Mouse (Mus musculus): Measurements from ENCODE around the gene Man1a. TPM values are rescaled to one million over a fixed set of nuclear protein-coding genes. Genes with fewer than 3 reads are reported as not detected.

The Man1a gene
- polyA plus RNA-seq, 1 experiment: 4.2 TPM

GRCm38 (mm10) chr10:53914974-53915609 lies 161.3 kb downstream of the Man1a start:
- no peak overlapping the region for H3K4me3 ChIP-seq (ENCODE audit: insufficient read depth, poor library complexity, severe bottlenecking)
- H3K36me3 ChIP-seq (ENCODE audit: control insufficient read depth, insufficient read depth): no peaks in the 10 kb centered on the region
- TF ChIP-seq FOSL1 (IDR thresholded peaks at IDR 0.05; ENCODE audit: insufficient read depth, low read length, poor library complexity, severe bottlenecking): no peak
- no peaks in the 10 kb centered on the region for H3K79me2 ChIP-seq (ENCODE audit: control insufficient read depth, insufficient read depth)
- H3K79me3 ChIP-seq (ENCODE audit: low read depth): no peaks in the 10 kb centered on the region
- no peaks in the 10 kb centered on the region for H3K27me3 ChIP-seq (ENCODE audit: control insufficient read depth, insufficient read depth, insufficient read length)
- H3ac ChIP-seq (ENCODE audit: control insufficient read depth, insufficient read length, low read depth): no peak overlapping the region

GRCm38 (mm10) chr10:53913546-53914312 lies 162.7 kb downstream of the Man1a start:
- Histone ChIP-seq H3K27me3 (ENCODE audit: control insufficient read depth, insufficient read depth, insufficient read length) (no peaks in the 10 kb centered on the region), H3K4me3 (ENCODE audit: insufficient read depth, poor library complexity, severe bottlenecking) (no peak overlapping the region), H3K79me2 (ENCODE audit: control insufficient read depth, insufficient read depth) (no peaks in the 10 kb centered on the region), H3ac (ENCODE audit: control insufficient read depth, insufficient read length, low read depth) (no peak overlapping the region), H3K36me3 (ENCODE audit: control insufficient read depth, insufficient read depth) (no peaks in the 10 kb centered on the region), H3K79me3 (ENCODE audit: low read depth) (no peaks in the 10 kb centered on the region)
- TF ChIP-seq CTCF (IDR thresholded peaks at IDR 0.05; ENCODE audit: control insufficient read depth, insufficient read depth, insufficient read length) (no peak), USF1 (IDR thresholded peaks at IDR 0.05; ENCODE audit: low read depth) (no peak), FOSL1 (IDR thresholded peaks at IDR 0.05; ENCODE audit: insufficient read depth, low read length, poor library complexity, severe bottlenecking) (no peak), CEBPB (IDR thresholded peaks at IDR 0.05; ENCODE audit: low read depth) (no peak)

GRCm38 (mm10) chr10:53889512-53889911 lies 186.9 kb downstream of the Man1a start:
- TF ChIP-seq CTCF (IDR thresholded peaks at IDR 0.05; ENCODE audit: control insufficient read depth, insufficient read depth, insufficient read length) (no peak), CEBPB (IDR thresholded peaks at IDR 0.05; ENCODE audit: low read depth) (no peak), MYOG (IDR thresholded peaks at IDR 0.05; ENCODE audit: control insufficient read depth, extremely low read depth, insufficient read length) (no peak), FOSL1 (IDR thresholded peaks at IDR 0.05; ENCODE audit: insufficient read depth, low read length, poor library complexity, severe bottlenecking) (no peak)
- no peaks in the 10 kb centered on the region for H3K79me2 ChIP-seq (ENCODE audit: control insufficient read depth, insufficient read depth)
- no peaks in the 10 kb centered on the region for H3K79me3 ChIP-seq (ENCODE audit: low read depth)
- H3K36me3 ChIP-seq (ENCODE audit: control insufficient read depth, insufficient read depth): no peaks in the 10 kb centered on the region
- H3K27me3 ChIP-seq (ENCODE audit: control insufficient read depth, insufficient read depth, insufficient read length): no peaks in the 10 kb centered on the region
- no peak overlapping the region for H3ac ChIP-seq (ENCODE audit: control insufficient read depth, insufficient read length, low read depth)
- H3K4me3 ChIP-seq (ENCODE audit: insufficient read depth, poor library complexity, severe bottlenecking): no peak overlapping the region

GRCm38 (mm10) chr10:53888382-53889110 lies 187.9 kb downstream of the Man1a start:
- Histone ChIP-seq H3K27me3 (ENCODE audit: control insufficient read depth, insufficient read depth, insufficient read length) (no peaks in the 10 kb centered on the region), H3ac (ENCODE audit: control insufficient read depth, insufficient read length, low read depth) (no peak overlapping the region), H3K79me2 (ENCODE audit: control insufficient read depth, insufficient read depth) (no peaks in the 10 kb centered on the region), H3K36me3 (ENCODE audit: control insufficient read depth, insufficient read depth) (no peaks in the 10 kb centered on the region), H3K79me3 (ENCODE audit: low read depth) (no peaks in the 10 kb centered on the region), H3K4me3 (ENCODE audit: insufficient read depth, poor library complexity, severe bottlenecking) (no peak overlapping the region)
- TF ChIP-seq CEBPB (IDR thresholded peaks at IDR 0.05; ENCODE audit: low read depth) (no peak), USF1 (IDR thresholded peaks at IDR 0.05; ENCODE audit: low read depth) (no peak), CTCF (IDR thresholded peaks at IDR 0.05; ENCODE audit: control insufficient read depth, insufficient read depth, insufficient read length) (no peak)

GRCm38 (mm10) chr10:53886475-53886874 lies 189.9 kb downstream of the Man1a start:
- TF ChIP-seq MYOD1 (IDR thresholded peaks at IDR 0.05; ENCODE audit: control insufficient read depth, insufficient read length, low read depth) (no peak), MAX (IDR thresholded peaks at IDR 0.05) (no peak), USF1 (IDR thresholded peaks at IDR 0.05; ENCODE audit: low read depth) (no peak), CTCF (IDR thresholded peaks at IDR 0.05; ENCODE audit: control insufficient read depth, insufficient read depth, insufficient read length) (no peak), CEBPB (IDR thresholded peaks at IDR 0.05; ENCODE audit: low read depth) (no peak), MYOG (IDR thresholded peaks at IDR 0.05; ENCODE audit: control insufficient read depth, extremely low read depth, insufficient read length) (no peak), FOSL1 (IDR thresholded peaks at IDR 0.05; ENCODE audit: insufficient read depth, low read length, poor library complexity, severe bottlenecking) (no peak)
- Histone ChIP-seq H3K4me3 (ENCODE audit: insufficient read depth, poor library complexity, severe bottlenecking) (no peak overlapping the region), H3ac (ENCODE audit: control insufficient read depth, insufficient read length, low read depth) (no peak overlapping the region), H3K79me2 (ENCODE audit: control insufficient read depth, insufficient read depth) (no peaks in the 10 kb centered on the region), H3K36me3 (ENCODE audit: control insufficient read depth, insufficient read depth) (no peaks in the 10 kb centered on the region), H3K79me3 (ENCODE audit: low read depth) (no peaks in the 10 kb centered on the region), H3K27me3 (ENCODE audit: control insufficient read depth, insufficient read depth, insufficient read length) (no peaks in the 10 kb centered on the region)

GRCm38 (mm10) chr10:53881310-53881709 lies 195.1 kb downstream of the Man1a start:
- Histone ChIP-seq H3K79me2 (ENCODE audit: control insufficient read depth, insufficient read depth) (no peaks in the 10 kb centered on the region), H3ac (ENCODE audit: control insufficient read depth, insufficient read length, low read depth) (no peak overlapping the region), H3K27me3 (ENCODE audit: control insufficient read depth, insufficient read depth, insufficient read length) (no peaks in the 10 kb centered on the region), H3K79me3 (ENCODE audit: low read depth) (no peaks in the 10 kb centered on the region), H3K4me3 (ENCODE audit: insufficient read depth, poor library complexity, severe bottlenecking) (no peak overlapping the region), H3K36me3 (ENCODE audit: control insufficient read depth, insufficient read depth) (no peaks in the 10 kb centered on the region)
- no peak for TF ChIP-seq MAX (IDR thresholded peaks at IDR 0.05)
- no peak for TF ChIP-seq FOSL1 (IDR thresholded peaks at IDR 0.05; ENCODE audit: insufficient read depth, low read length, poor library complexity, severe bottlenecking)
- TF ChIP-seq MYOG (IDR thresholded peaks at IDR 0.05; ENCODE audit: control insufficient read depth, extremely low read depth, insufficient read length): no peak
- TF ChIP-seq USF1 (IDR thresholded peaks at IDR 0.05; ENCODE audit: low read depth): no peak
- TF ChIP-seq MYOD1 (IDR thresholded peaks at IDR 0.05; ENCODE audit: control insufficient read depth, insufficient read length, low read depth): no peak
- no peak for TF ChIP-seq CTCF (IDR thresholded peaks at IDR 0.05; ENCODE audit: control insufficient read depth, insufficient read depth, insufficient read length)
- TF ChIP-seq CEBPB (IDR thresholded peaks at IDR 0.05; ENCODE audit: low read depth): no peak
